Mouse (Mus musculus) CD4-positive helper T cell, adult 2 months (primary cell): ENCODE results near the gene Heyl.
"Not testable (repeated sequence)": the region's sequence is repeated elsewhere in the genome, so short reads cannot be mapped to it uniquely, and the experiment has no call there.

Experiments used
- DNase-seq: peaks from one replicate; pipeline ENCODE4 v3.0.0-alpha.2; 2012; ENCODE audit warnings: low read depth, missing footprints, low spot score

Heyl gene

DNA sequence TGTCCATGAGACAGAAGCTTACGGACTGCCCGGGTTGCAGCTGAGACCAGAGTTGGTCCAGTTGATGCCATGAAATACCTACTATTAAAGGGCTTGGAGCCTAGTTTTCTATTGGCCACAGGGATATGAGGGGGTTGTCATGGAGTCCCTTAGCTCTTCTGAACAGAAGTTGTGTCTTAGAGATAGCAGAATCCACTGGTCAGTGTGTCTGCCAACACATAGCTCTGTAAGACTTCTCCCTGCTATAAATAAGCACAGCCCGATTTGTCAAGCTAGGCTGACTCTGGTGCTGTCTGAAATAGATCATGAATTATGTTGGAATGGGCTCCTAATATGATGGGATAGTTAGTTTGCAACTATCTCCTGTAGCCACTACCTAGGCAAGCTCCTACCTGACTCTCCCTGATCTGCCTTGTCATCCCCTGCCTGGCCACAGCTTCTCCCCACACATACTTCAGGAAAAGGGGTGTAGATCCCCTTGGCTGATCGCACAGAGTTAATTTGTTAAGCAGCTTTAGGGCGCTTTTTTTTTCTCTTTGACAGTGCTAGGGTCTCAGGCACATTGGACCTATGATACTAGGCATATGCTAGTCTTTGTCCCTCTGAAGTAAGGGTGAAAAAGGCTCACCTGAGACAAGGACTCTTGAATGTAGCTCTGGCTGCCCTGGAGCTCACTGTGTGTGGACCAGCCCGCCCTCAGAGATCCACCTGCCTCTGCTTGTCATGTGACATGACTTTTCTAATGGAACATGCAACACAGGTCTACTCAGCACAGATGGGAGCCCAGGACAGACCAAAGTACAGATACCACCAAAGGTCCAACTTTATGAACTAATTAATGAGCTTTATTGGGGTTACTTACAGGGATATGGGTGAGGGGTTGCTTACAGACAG lies 51.6 kb downstream of the Heyl start:
- no peak for DNase-seq

DNA sequence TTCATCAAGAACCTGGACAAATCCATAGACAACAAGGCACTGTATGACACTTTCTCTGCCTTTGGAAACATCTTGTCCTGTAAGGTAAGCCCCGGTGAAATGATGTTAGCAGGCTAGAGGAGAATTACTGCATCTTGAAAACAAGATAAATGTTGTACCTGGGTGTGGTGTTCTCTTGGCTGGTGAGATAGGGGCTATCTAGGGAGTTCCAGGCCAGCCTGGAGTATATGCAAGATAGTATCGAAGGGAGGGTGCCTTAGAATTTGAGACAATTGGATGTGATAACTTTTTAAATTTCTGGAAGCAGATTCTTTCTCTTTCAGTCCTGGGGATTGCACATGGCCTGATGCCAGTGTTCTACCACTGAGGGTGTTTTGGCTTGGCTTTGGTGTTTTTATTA lies 53.4 kb downstream of the Heyl start:
- DNase-seq, result no peak

DNA sequence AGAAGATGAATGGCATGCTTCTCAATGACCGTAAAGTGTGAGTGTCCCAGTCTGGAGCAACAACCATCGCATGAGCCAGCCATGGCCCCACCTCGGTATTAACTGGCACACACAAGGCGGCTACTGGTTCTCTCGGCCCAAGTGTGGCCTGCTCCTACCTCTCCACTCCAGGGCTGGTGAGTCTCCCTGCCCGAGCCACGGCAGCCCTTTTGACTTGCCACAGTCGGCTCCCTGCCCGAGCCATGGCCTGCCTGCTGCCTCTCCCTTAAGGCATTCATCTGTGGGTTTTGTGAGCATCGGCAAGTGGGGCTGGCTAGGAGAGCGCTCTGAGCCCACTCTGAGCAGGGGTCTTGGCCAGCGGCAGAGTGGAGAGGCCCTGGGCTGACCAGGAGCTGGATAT lies 55.7 kb downstream of the Heyl start:
- DNase-seq, result no peak

DNA sequence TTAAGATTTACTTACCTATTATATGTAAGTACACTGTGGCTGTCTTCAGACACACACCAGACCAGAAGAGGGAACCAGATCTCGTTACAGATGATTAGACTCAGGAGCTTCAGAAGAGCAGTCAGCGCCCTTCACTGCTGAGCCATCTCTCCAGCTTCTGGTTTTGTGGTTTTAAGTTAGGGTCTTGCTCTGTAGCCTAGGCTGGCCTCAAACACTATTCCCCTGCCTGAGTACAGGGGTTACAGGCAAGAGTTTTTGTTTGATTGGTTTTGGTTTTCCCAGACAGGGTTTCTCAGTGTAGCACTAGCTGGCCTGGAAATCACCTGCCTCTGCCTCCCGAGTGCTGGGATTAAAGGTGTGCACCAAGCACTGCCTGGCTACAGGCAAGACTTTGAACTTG lies 59.0 kb downstream of the Heyl start:
- DNase-seq, result no peak

DNA sequence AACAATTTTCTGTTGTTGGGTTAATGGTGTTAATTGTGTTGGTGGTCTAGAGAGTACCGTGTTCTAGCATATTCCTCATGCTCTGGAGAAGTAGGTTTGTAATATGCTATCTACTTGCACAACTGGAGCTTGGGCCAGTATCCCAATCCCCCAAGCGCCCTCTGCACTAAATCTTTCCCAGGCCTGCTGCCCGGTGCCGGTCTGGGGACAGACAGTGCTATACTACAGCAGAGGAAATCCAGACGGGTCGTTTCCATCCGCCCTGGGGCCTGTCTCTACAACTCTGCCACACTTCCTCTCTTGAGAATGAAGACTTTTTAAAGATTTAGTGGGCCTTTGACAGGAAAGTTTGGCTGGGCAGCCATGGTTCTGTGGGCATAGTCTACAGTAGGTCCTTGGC lies 59.6 kb downstream of the Heyl start:
- DNase-seq, result no peak

DNA sequence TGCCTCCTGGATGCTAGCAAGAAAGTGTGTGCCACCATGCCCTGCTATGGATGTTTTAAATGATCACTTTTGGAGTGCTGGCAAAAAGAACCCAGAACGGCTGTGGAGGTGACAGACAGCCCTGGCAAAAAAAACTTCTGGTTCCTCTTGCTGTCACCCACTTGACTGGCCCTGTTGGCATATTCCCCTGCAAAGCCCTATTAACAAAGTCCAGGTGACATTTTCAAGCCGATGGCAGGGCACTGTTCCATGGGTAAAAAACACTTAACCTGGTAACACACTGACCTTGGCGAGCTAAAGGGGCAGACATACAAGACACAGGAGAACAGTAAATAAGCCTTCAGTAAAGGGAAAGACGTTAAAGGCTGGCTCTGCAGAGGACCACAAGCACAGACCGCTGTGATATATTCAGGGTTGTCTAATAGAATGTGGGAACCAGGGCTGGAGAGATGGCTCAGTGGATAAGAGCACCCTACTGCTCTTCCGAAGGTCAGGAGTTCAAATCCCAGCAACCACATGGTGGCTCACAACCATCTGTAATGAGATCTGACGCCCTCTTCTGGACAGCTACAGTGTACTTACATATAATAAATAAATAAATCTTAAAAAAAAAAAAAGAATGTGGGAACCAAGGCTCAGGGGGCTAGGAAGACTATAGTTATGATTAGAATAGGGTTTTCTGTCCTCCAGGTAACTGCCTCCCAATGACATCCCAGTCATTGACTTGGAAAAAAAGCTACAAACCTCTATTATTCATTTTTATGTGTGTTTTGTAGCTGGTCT lies 60.5 kb downstream of the Heyl start:
- DNase-seq, result no peak

DNA sequence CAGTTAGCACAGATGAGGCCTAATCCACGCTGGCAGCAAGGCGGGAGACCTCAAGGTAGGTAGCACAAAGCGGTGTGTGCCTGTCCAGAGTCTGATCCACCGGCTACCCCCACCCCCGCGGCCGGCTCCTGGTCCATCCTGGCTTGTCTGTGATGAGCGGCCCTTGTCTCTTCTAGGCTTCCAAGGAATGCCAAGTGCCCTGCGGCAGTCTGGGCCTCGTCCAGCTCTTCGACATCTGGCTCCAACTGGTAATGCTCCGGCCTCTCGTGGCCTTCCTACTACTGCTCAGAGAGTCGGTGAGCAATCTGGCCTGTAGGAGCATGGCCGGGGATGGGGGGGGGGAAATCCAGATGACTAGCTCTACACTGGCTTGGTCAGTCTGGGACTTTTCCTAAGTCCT lies 61.7 kb downstream of the Heyl start:
- DNase-seq, result not testable (repeated sequence)

DNA sequence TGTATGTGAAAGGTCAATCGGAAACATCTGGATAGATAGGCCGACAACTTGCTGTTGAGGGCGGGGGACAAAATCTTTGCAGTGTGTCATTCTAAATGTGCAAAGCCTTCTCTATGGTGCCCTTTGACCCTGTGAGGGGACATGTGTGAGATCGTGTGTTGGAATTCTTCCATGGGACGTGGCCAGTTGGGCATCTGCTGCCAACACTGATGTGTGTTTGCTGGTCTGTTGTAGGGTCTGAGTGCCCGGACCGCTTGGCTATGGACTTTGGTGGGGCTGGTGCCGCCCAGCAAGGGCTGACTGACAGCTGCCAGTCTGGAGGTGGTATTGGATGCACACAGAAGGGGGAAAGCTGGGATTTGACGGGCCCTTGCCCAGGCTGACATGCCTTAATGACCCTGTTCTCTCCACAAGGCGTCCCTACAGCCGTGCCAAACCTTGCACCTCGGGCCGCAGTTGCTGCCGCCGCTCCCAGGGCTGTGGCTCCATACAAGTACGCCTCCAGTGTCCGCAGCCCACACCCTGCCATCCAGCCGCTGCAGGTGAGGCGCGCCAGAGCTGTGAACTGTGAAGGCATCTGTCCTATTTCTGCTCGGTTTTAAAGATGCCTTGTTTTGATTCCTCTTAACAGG lies 62.3 kb downstream of the Heyl start:
- no peak for DNase-seq

DNA sequence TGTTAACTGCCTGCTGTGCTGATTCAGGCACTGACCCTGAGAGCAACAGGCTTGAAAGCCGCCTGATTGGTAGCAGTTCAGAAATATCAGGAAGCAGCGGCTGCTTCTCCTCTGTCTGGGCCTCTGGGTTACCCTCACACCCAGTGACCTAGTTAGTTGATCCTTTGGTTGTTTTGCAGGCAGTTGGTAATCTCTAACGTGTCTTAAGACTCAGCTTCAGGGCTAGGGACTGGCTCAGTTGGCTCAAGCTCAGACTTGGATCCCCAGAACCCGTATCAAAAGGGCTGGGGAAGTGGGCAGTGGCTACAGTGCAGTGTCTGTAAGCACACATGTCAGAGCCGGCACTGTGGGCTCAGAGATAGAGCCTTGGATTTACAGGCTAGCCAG lies 62.8 kb downstream of the Heyl start:
- no peak for DNase-seq

DNA sequence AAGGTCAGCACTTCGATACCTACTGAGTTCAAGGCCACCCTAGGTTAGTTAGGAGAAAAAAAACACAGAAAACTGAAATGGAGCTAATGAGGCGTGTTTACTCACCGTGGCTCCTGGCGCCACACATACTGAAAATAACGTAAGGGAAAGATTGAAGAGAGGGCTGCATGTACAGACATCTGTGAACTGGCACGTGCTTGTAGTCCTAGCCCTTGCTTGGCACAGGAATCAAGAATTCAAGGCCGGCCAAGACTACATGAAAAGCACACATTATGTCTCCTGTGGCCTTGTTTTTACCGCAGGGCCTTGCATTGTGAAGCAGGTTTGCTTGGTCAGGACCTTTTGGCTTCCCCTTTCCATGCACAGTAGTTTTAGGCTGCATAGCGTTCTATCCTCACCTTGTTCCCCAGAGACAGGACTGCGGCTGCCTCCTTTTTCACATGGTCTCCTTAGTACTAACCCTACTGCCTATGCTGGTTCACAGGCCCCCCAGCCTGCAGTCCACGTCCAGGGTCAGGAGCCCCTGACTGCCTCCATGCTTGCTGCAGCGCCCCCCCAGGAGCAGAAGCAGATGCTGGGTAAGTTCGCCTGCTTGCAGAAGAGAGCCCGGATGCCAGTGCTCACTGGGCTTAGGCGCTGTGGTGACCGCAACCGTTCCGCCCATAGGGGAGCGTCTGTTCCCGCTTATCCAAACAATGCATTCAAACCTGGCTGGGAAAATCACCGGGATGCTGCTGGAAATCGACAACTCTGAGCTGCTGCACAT lies 64.0 kb downstream of the Heyl start:
- DNase-seq, result no peak

DNA sequence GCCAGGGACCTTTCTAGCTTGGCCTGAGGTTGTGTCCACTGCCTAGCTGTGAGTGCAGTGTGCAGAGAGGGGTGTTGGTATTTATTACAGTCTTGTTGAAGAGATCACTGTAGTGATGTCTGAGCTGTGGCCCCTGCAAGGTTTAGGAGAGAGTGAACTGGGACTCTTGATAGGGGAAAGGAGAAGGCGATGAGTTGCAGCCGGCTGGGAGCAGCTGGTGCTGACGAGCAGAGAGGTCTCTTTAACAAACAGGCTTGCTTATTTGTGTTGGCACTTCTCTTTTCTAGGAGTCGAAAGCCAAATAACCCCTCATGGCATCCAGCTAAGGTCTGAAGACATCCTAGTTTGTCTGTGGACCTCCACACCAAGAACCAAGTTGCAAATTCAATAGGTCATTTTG lies 64.9 kb downstream of the Heyl start:
- no peak for DNase-seq

DNA sequence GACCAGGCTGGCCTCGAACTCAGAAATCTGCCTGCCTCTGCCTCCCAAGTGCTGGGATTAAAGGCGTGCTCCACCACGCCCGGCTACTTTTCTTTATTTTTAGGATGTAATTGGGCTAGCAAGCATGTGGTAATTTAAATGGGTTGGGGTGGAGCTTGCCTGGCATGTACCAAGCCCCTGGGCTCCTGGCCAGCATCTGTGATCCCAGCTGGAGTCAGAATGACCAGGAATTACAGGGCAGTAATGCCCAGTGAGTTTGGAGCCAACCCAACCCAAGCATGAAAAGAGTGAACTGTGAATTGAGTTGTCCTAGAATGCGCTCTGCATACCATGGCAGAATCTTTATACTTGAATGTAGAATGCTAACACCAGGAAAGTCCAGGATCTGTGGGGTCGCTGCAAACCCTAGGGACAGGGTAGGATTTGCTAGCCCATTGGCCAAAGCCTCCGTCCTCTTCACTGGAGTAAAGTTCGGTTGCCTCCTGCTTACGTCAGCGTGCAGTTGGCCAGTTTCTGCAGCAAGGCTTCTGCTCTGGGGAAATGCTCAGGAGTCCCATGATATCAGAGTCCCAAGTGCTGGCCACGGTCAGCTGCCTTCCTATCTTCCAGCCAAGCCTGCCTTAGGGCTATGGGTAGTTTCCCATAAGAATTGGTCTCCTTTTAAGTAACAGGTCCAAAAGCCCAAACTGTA lies 65.8 kb downstream of the Heyl start:
- DNase-seq, result no peak
